Mouse (Mus musculus) left cerebral cortex, postnatal 10 days (tissue): ENCODE measurements at regions not wholly inside any gene's neighbourhood (a gene's known extent, or its start where the extent isn't known, plus 50 kb on each side); places are given as distances from the start of the nearest gene placed in this dataset.
A peak's percentile ranks its signal among the peaks of the same experiment; 100 is the strongest.

ENCODE experiments used
- DNase-seq, 2 experiments: peaks; one replicate each; pipeline ENCODE4 v3.0.0; 2021 to 2022; ENCODE audit warnings: low spot score in 2 of 2, mixed read lengths in 1 of 2; ENCODE audit errors: extremely low spot score in 1 of 2
- intact Hi-C: fragments of 180-260 bp; cut with DNase I; formaldehyde crosslinking; loops from one replicate; pipeline ENCODE4 v1.15.1; 2025

DNA sequence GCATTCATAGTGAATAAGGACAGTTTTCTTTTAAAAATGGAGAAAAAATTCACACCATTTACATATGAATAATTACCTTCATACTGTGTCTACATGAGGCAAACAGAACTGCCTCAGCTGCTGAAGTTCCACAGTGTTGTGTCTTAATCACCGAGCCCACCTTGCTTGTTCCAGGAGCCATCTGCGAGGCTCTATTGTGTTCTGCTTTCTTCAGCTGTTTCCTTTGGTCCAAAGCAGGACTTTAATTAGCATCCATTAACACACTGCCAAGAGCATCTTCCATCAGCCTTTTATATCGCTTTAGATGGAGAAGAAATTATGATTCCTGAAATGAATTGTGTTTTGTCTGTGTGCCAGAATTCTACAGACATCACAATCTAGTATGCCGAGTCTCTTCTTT is 3423.1 kb upstream of the Lrrc6 start:
- intact Hi-C loops, result loop anchor here (10.0 kb wide), 1 partner anchor 989 kb away; no protein-coding TSS in a partner anchor
- peak in 1 of 2 experiments; percentile 31 for DNase-seq

DNA sequence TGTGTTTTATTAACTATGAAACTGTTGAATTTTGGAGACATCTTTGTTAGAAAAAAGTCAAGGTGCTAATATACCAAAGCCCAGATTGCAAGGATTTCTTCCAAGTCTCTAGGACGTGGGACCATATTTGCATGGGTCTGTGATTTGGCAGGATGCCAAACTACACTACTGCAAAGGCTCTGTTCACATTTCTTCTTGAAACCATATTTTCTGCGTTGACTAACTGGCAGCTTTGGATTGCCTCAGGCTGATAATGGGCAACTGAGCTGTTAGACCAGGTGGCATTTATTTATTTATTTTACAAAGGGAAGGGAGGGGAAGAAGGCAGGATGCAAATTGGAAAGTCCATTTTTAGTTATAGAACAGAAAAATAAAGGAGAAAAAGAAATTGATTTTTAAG is 3422.6 kb upstream of the Lrrc6 start:
- peak; percentile 18 to 41 for DNase-seq
- intact Hi-C loops, result loop anchor here (10.0 kb wide), 1 partner anchor 988 kb away; no protein-coding TSS in a partner anchor

- intact Hi-C loops, result loop anchor here (10.0 kb wide), 1 partner anchor 987 kb away; no protein-coding TSS in a partner anchor
- DNase-seq, result no peak
These were observed 3421.5 kb upstream of the Lrrc6 start for GRCm38 (mm10) chr15:69922176-69922575.

GRCm38 (mm10) chr15:69885764-69886163 is 3385.1 kb upstream of the Lrrc6 start:
- intact Hi-C loops, result no loop called here
- DNase-seq, result no peak

- intact Hi-C loops, result no loop called here
These were observed 3377.8 kb upstream of the Lrrc6 start for GRCm38 (mm10) chr15:69878511-69878910.

DNA sequence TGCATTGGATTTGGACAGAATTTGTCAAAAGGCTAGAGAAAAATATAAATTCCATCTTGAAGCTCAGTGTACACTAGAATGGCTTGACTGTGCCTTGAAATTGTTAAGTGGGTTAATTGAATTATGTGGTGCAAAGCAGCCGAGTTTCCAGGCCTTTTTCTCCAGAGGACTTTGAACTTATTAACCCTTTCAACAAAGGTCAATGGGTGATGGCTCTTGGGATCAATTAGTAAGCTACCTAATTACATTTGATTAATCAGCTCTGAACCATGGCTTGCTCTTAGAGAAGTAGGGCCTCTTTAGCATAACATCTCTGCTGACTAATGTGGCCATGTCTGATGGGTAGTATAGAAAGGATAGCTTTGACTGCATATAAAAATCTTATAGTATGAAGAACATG is 3352.8 kb upstream of the Lrrc6 start:
- intact Hi-C loops, result no loop called here
- no peak for DNase-seq

More at GRCm38 (mm10) chr15:69878511-69878910, 3377.8 kb upstream of the Lrrc6 start:
- DNase-seq, result no peak

GRCm38 (mm10) chr15:69849644-69850043 is 3348.9 kb upstream of the Lrrc6 start:
- no peak for DNase-seq
- intact Hi-C loops, result no loop called here
